Comparison of ENCODE assay signal across 27 mouse cellular contexts in the genomic region with DNA sequence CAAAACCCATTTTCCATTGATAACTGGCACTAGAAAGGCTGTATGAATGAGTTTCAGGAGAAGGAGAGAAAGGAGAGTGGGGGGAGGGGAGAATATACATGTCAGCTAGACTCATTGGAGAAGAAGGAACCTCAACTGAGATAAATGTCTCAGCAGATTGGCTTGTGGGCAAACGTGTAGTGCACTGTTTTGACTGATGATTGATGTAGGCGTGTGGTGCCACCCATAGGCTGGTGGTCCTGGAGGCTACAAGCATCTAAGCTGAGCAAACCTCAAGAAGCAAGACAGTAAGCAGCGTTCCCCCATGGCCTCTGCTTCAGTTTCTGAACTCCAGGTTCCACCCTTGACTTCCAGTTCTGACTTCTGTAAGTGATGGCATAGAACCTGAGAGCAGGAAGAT.
DNase-seq lines count a peak whose midpoint lies in the region; ATAC-seq and TF ChIP-seq lines count a peak whose summit lies in the region.
"Had no signal": no experiment of that assay in that cellular context is flagged by ENCODE, and none has a peak within 500 bp of the region (broad histone marks: within the 10 kb centered on the region; RNA-seq: fewer than 3 reads in every experiment).

No protein-coding gene starts in this region.

- TF ChIP-seq RAD21 in CH12.LX (IDR thresholded peaks at IDR 0.05; ENCODE audit: low read depth, low read length), result peak; percentile 23

- DNase-seq in thymus, adult 2 months, result peak; percentile 1
- no peak for DNase-seq in thymus, postnatal 25 days
- DNase-seq in 416B (ENCODE audit: low read depth), result peak; percentile 29
- DNase-seq in CH12.LX (ENCODE audit: extremely low read depth), result no peak
- DNase-seq in right cerebral cortex, postnatal 25 days, result no peak
- DNase-seq in adrenal gland, postnatal 25 days, result no peak
- DNase-seq: adrenal gland, adult 8-10 months; adrenal gland, postnatal 36 days; cerebellum, adult 18-20 months; cerebellum, adult 9-11 months; cerebellum, postnatal 25 days; embryo, embryonic 11 days; gastrocnemius, adult 2 months; gastrocnemius, postnatal 14 days; heart, adult 11 months; heart, postnatal 36 days; kidney, adult 11 months had no signal

- no peak overlapping the region for H3K4me3 ChIP-seq in thymus, adult 2 months (ENCODE audit: control insufficient read depth, insufficient read depth, low read length)
- no peak overlapping the region for H3K4me3 ChIP-seq in CH12.LX (replicated peaks in 1 of 3; ENCODE audit: low read depth in 2 of 3, low read length in 2 of 3, poor library complexity in 1 of 3)
- H3K4me3 ChIP-seq: erythroblast, embryonic 14.5 days; forebrain, embryonic 12.5 days; forebrain, embryonic 15.5 days; gastrocnemius, adult 2 months; hindbrain, embryonic 10.5 days; hindbrain, embryonic 13.5 days; intestine, embryonic 15.5 days had no signal

- ATAC-seq in megakaryocyte progenitor cell, adult 5-6 weeks (replicated peaks; ENCODE audit: poor library complexity), result peak; percentile 55
- ATAC-seq: activated CD4-positive, CD25-positive, alpha-beta regulatory T cell, adult 4 months; forebrain, embryonic 15.5 days; hindbrain, embryonic 16.5 days; intestine, embryonic 15.5 days had no signal

- no peak for TF ChIP-seq EP300 in CH12.LX (IDR thresholded peaks at IDR 0.05; ENCODE audit: low read length)

- no peaks in the 10 kb centered on the region for H3K27me3 ChIP-seq in thymus, adult 2 months (ENCODE audit: control insufficient read depth, insufficient read depth, low read length)
- H3K27me3 ChIP-seq in CH12.LX (replicated peaks), result no peaks in the 10 kb centered on the region
- H3K27me3 ChIP-seq: forebrain, embryonic 12.5 days; forebrain, embryonic 15.5 days; hindbrain, embryonic 13.5 days; intestine, embryonic 15.5 days had no signal

- TF ChIP-seq POLR2A in thymus, adult 2 months (IDR thresholded peaks at IDR 0.05; ENCODE audit: control insufficient read depth, extremely low read depth, insufficient read depth, low read length, poor library complexity), result no peak
- no peak for TF ChIP-seq POLR2A in CH12.LX (IDR thresholded peaks at IDR 0.05; ENCODE audit: low read depth, low read length)

- in situ Hi-C loops in CH12.LX (cut with MboI; ENCODE audit: low pct_ligation_motif_present, low pct_unique_long_range_greater_than_20kb, low sequenced_read_pairs), result no loop called here

- H3K9me3 ChIP-seq in CH12.LX (replicated peaks; ENCODE audit: low read length), result no peaks in the 10 kb centered on the region
- H3K9me3 ChIP-seq: forebrain, embryonic 12.5 days; forebrain, embryonic 15.5 days; hindbrain, embryonic 10.5 days; hindbrain, embryonic 13.5 days; intestine, embryonic 15.5 days had no signal

- no peaks in the 10 kb centered on the region for H3K4me1 ChIP-seq in thymus, adult 2 months (replicated peaks; ENCODE audit: control insufficient read depth, insufficient read depth, low read length)
- no peaks in the 10 kb centered on the region for H3K4me1 ChIP-seq in CH12.LX (ENCODE audit: control insufficient read depth in 1 of 2, insufficient read depth in 2 of 2)
- H3K4me1 ChIP-seq: forebrain, embryonic 12.5 days; forebrain, embryonic 15.5 days; hindbrain, embryonic 10.5 days; intestine, embryonic 15.5 days had no signal

- H3K27ac ChIP-seq in thymus, adult 2 months (ENCODE audit: control insufficient read depth, insufficient read depth, low read length), result no peak overlapping the region
- H3K27ac ChIP-seq in CH12.LX (ENCODE audit: insufficient read depth, low read depth), result no peak overlapping the region
- H3K27ac ChIP-seq: forebrain, embryonic 12.5 days; forebrain, embryonic 15.5 days; gastrocnemius, adult 2 months; hindbrain, embryonic 10.5 days; hindbrain, embryonic 13.5 days; intestine, embryonic 15.5 days had no signal

- H3K36me3 ChIP-seq in thymus, adult 2 months (ENCODE audit: control insufficient read depth, insufficient read depth, low read length), result no peaks in the 10 kb centered on the region
- no peaks in the 10 kb centered on the region for H3K36me3 ChIP-seq in CH12.LX (replicated peaks in 1 of 2; ENCODE audit: control insufficient read depth in 1 of 2, insufficient read depth in 1 of 2, low read length in 1 of 2)
- H3K36me3 ChIP-seq: forebrain, embryonic 12.5 days; forebrain, embryonic 15.5 days; hindbrain, embryonic 10.5 days; hindbrain, embryonic 13.5 days; intestine, embryonic 15.5 days had no signal

- H3K4me2 ChIP-seq in CH12.LX (ENCODE audit: insufficient read depth, low read depth, poor library complexity, severe bottlenecking), result no peak overlapping the region
- H3K4me2 ChIP-seq: forebrain, embryonic 12.5 days; forebrain, embryonic 15.5 days; heart, embryonic 11.5 days; hindbrain, embryonic 13.5 days; intestine, embryonic 15.5 days had no signal

- H3K9ac ChIP-seq in CH12.LX (ENCODE audit: insufficient read depth, low read depth), result no peak overlapping the region
- H3K9ac ChIP-seq: forebrain, embryonic 12.5 days; forebrain, embryonic 15.5 days; hindbrain, embryonic 13.5 days; intestine, embryonic 15.5 days had no signal

- no peak for TF ChIP-seq CTCF in thymus, adult 2 months (IDR thresholded peaks at IDR 0.05; ENCODE audit: borderline replicate concordance, control insufficient read depth, extremely low read depth, insufficient read depth, low read length, poor library complexity)
- no peak; a peak in 1 of 4 replicates for TF ChIP-seq CTCF in CH12.LX (conservative IDR thresholded peaks at IDR 0.05 in 1 of 2, IDR thresholded peaks at IDR 0.05 in 1 of 2; ENCODE audit: low read depth in 2 of 2, low read length in 2 of 2)

- dilution Hi-C loops in CH12.LX (cut with MboI; ENCODE audit: extremely low pct_ligation_motif_present, extremely low pct_unique_long_range_greater_than_20kb, low sequenced_read_pairs), result no loop called here

- H3K79me2 ChIP-seq in CH12.LX (replicated peaks; ENCODE audit: control insufficient read depth, extremely low read depth, insufficient read depth, poor library complexity, severe bottlenecking), result no peaks in the 10 kb centered on the region

- 28% methylated on average over 3 of the region's 3 CpGs for WGBS in thymus, adult 2 months

TF ChIP-seq in CH12.LX, 34 proteins besides CTCF, POLR2A, EP300 and RAD21:
- TF ChIP-seq ZC3H11A (IDR thresholded peaks at IDR 0.05; ENCODE audit: low read depth, low read length) (no peak), TBP (conservative IDR thresholded peaks at IDR 0.05; ENCODE audit: low read depth, low read length) (no peak), BHLHE40 (IDR thresholded peaks at IDR 0.05; ENCODE audit: low read depth, low read length) (no peak), TCF12 (IDR thresholded peaks at IDR 0.05; ENCODE audit: low read depth, low read length) (no peak), MYC (IDR thresholded peaks at IDR 0.05; ENCODE audit: low read depth, low read length) (no peak), UBTF (IDR thresholded peaks at IDR 0.05; ENCODE audit: low read depth, low read length) (no peak), USF1 (IDR thresholded peaks at IDR 0.05; ENCODE audit: low read depth, low read length) (no peak), HCFC1 (IDR thresholded peaks at IDR 0.05; ENCODE audit: low read depth, low read length) (no peak), USF2 (conservative IDR thresholded peaks at IDR 0.05; ENCODE audit: low read depth, low read length) (no peak), ZNF384 (IDR thresholded peaks at IDR 0.05; ENCODE audit: low read depth, low read length) (no peak), SMC3 (IDR thresholded peaks at IDR 0.05; ENCODE audit: low read depth, low read length) (no peak), ETS1 (conservative IDR thresholded peaks at IDR 0.05; ENCODE audit: low read depth, low read length) (no peak), JUN (IDR thresholded peaks at IDR 0.05; ENCODE audit: insufficient read depth, low read depth, low read length) (no peak), RCOR1 (conservative IDR thresholded peaks at IDR 0.05; ENCODE audit: low read depth, low read length) (no peak), PAX5 (IDR thresholded peaks at IDR 0.05; ENCODE audit: low read length) (no peak)

Comparison
In these comparisons a context has a peak if more than half of its experiments do, and no peak if none do; other contexts are left out.
1. DNase-seq: peak in thymus, adult 2 months (single experiment) and 416B (single experiment); none in thymus, postnatal 25 days (single experiment), CH12.LX (single experiment), right cerebral cortex, postnatal 25 days (single experiment) and adrenal gland, postnatal 25 days (single experiment).